Mouse (Mus musculus) forebrain, postnatal 0 days (tissue): Measurements from ENCODE around the gene Stk10. TPM values are rescaled to one million over a fixed set of nuclear protein-coding genes. Genes with fewer than 3 reads are reported as not detected.

ENCODE experiments used
- ATAC-seq: fragments of 200-750 bp; cut with Nextera tagmentation; 2 replicates; pipeline ENCODE4 v1.8.0; 2017; ENCODE audit warnings: mild to moderate bottlenecking, moderate library complexity
- DNase-seq: peaks from one replicate; pipeline ENCODE4 v3.0.0-alpha.2; 2015
- H3K27ac ChIP-seq: fragments of 300-500 bp; sonication (generic); 2 replicates; pipeline ENCODE4 v1.5.1; 2014; ENCODE audit warnings: low read depth, mild to moderate bottlenecking, antibody characterized with exemption, low read length, moderate library complexity, mixed read lengths
- H3K27me3 ChIP-seq: fragments of 300-500 bp; sonication (generic); 2 replicates; pipeline ENCODE4 v1.6.1; 2014; ENCODE audit warnings: mild to moderate bottlenecking, low read length, mixed read lengths; ENCODE audit not compliant: insufficient read depth
- H3K36me3 ChIP-seq: fragments of 300-500 bp; sonication (generic); 2 replicates; pipeline ENCODE4 v1.6.1; 2014; ENCODE audit warnings: mild to moderate bottlenecking, moderate library complexity; ENCODE audit not compliant: insufficient read depth
- H3K4me1 ChIP-seq: fragments of 300-500 bp; sonication (generic); 2 replicates; pipeline ENCODE4 v1.6.1; 2014; ENCODE audit warnings: antibody characterized with exemption; ENCODE audit not compliant: insufficient read depth
- H3K4me2 ChIP-seq: fragments of 300-500 bp; sonication (generic); 2 replicates; pipeline ENCODE4 v1.6.1; 2014; ENCODE audit warnings: low read depth, mild to moderate bottlenecking, moderate library complexity
- H3K4me3 ChIP-seq: fragments of 300-500 bp; sonication (generic); 2 replicates; pipeline ENCODE4 v1.5.1; 2014; ENCODE audit warnings: low read depth, low read length, mixed read lengths
- H3K9ac ChIP-seq: fragments of 300-500 bp; sonication (generic); 2 replicates; pipeline ENCODE4 v1.6.1; 2014; ENCODE audit warnings: mild to moderate bottlenecking
- H3K9me3 ChIP-seq: fragments of 300-500 bp; sonication (generic); 2 replicates; pipeline ENCODE4 v1.6.1; 2016; ENCODE audit warnings: low read length
- CTCF ChIP-seq: sonication (generic); IDR thresholded peaks from 2 replicates; pipeline ENCODE4 v1.5.1; 2016; ENCODE audit warnings: antibody characterized with exemption, control low read depth, low read depth
- WGBS: fragments of 180-500 bp; shearing (Covaris S2); extraction: QIAGEN DNeasy Blood & Tissue Kit; methylation state at CpG from one replicate; pipeline ENCODE4 v1.1.7; 2014; 5-methylcytosine and 5-hydroxymethylcytosine counted together
- polyA plus RNA-seq: library from polyadenylated mRNA; unstranded; fragments of >200 nt; fragmentation: Nextera tagmentation; extraction: Ambion mirVana; gene quantifications from 2 replicates; pipeline ENCODE4 v1.2.1, GENCODE M21; 2015
- total RNA-seq: library from RNA; depleted of rRNA; stranded (reverse); fragments of >200 nt; gene quantifications from 2 replicates; pipeline ENCODE4 v1.2.3, GENCODE M21; 2014; rRNA removed

The Stk10 gene
- total and polyA plus RNA-seq, 2 experiments from 2014 or later, result 0.90 to 2.3 TPM

- ATAC-seq, result no peak
- 88% methylated on average over 1 of the region's 1 CpGs for WGBS
- H3K9ac ChIP-seq, result no peak overlapping the region
- H3K36me3 ChIP-seq, result no peaks in the 10 kb centered on the region
- no peaks in the 10 kb centered on the region for H3K9me3 ChIP-seq
- no peak overlapping the region for H3K4me2 ChIP-seq
- no peaks in the 10 kb centered on the region for H3K4me1 ChIP-seq
- H3K4me3 ChIP-seq, result no peak overlapping the region
- H3K27ac ChIP-seq, result no peak overlapping the region
- no peak for DNase-seq
- no peaks in the 10 kb centered on the region for H3K27me3 ChIP-seq
- TF ChIP-seq CTCF, result no peak
Observed at GRCm38 (mm10) chr11:32651723-32652122, 118.6 kb downstream of the Stk10 start.

- DNase-seq, result no peak
- no peak overlapping the region for H3K4me2 ChIP-seq
- 92% methylated on average over 1 of the region's 1 CpGs for WGBS
- no peaks in the 10 kb centered on the region for H3K27me3 ChIP-seq
- H3K36me3 ChIP-seq, result no peaks in the 10 kb centered on the region
- no peak overlapping the region for H3K4me3 ChIP-seq
- no peaks in the 10 kb centered on the region for H3K4me1 ChIP-seq
- ATAC-seq, result no peak
- no peak overlapping the region for H3K9ac ChIP-seq
- H3K9me3 ChIP-seq, result no peaks in the 10 kb centered on the region
- no peak overlapping the region for H3K27ac ChIP-seq
- no peak for TF ChIP-seq CTCF
Observed at GRCm38 (mm10) chr11:32662082-32662656, 129.1 kb downstream of the Stk10 start.

DNA sequence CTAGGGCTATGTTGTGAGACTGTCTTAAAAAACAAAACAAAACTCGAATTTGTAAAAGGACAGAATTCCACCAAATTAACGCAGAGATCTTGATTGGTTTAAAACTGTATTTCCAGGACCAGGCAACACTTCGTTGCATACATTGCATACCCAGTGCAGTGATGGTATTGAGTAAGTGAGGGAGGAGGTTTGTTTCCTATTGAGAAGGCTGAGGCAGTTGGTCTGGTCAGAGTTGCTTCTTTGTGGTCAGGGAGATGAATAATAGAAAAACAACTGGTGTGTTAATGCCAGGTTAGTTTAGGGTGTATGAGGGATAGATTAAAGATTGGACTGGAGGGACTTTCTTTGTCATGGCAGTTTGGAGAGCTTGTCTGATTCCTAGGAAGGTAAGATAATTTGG is 132.5 kb downstream of the Stk10 start:
- WGBS, result 82% methylated on average over 3 of the region's 3 CpGs
- H3K27me3 ChIP-seq, result no peaks in the 10 kb centered on the region
- no peaks in the 10 kb centered on the region for H3K36me3 ChIP-seq
- DNase-seq (no peak), ATAC-seq (no peak)
- H3K9ac ChIP-seq, result no peak overlapping the region
- H3K9me3 ChIP-seq, result no peaks in the 10 kb centered on the region
- no peak for TF ChIP-seq CTCF
- H3K27ac ChIP-seq, result no peak overlapping the region
- H3K4me3 ChIP-seq, result no peak overlapping the region
- H3K4me1 ChIP-seq, result no peaks in the 10 kb centered on the region
- no peak overlapping the region for H3K4me2 ChIP-seq

DNA sequence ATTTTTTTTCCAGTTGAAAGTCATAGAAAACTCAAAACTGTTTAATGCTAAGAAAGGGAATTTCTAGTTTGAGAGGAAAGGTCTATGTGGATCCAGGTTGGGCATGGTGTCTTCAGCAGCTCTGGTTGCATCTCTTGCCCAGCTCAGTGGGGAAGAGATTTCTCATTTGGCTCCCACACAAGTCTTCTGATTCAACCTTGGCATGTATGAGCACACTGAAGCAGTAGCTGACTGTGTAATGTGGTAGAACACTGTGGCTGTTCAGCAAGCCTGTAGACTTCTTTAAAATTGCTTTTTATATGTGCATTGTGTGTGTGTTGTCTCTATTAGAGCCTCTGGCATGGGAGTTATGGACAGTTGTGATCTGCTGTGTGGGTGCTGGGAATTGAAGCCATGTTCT is 133.9 kb downstream of the Stk10 start:
- Histone ChIP-seq H3K4me1 (no peaks in the 10 kb centered on the region), H3K4me2 (no peak overlapping the region), H3K9me3 (no peaks in the 10 kb centered on the region), H3K9ac (no peak overlapping the region), H3K4me3 (no peak overlapping the region), H3K27me3 (no peaks in the 10 kb centered on the region), H3K27ac (no peak overlapping the region), H3K36me3 (no peaks in the 10 kb centered on the region)
- no peak for TF ChIP-seq CTCF
- no peak for DNase-seq
- no peak for ATAC-seq

- Histone ChIP-seq H3K9me3 (no peaks in the 10 kb centered on the region), H3K4me1 (no peaks in the 10 kb centered on the region), H3K4me2 (no peak overlapping the region), H3K27me3 (no peaks in the 10 kb centered on the region), H3K27ac (no peak overlapping the region), H3K4me3 (no peak overlapping the region), H3K9ac (no peak overlapping the region), H3K36me3 (no peaks in the 10 kb centered on the region)
- ATAC-seq (no peak), DNase-seq (no peak)
- no peak for TF ChIP-seq CTCF
- 93% methylated on average over 4 of the region's 4 CpGs for WGBS
Observed at GRCm38 (mm10) chr11:32671480-32671879, 138.4 kb downstream of the Stk10 start.

Other genes starting within 250 kb of the Stk10 start
- gene Hba-a1, start 249.8 kb upstream of the Stk10 start, total RNA-seq, result 405 and 563 TPM in 2 replicates
- gene Hba-a1, start 249.8 kb upstream of the Stk10 start, polyA plus RNA-seq, result 490 and 723 TPM in 2 replicates
- gene Hbq1b, start 246.3 kb upstream of the Stk10 start, total RNA-seq, result 0.71 and 1.8 TPM in 2 replicates
- 3.5 and 5.5 TPM in 2 replicates for gene Hbq1b, start 246.3 kb upstream of the Stk10 start, polyA plus RNA-seq
- 789 and 953 TPM in 2 replicates for gene Hba-a2, start 236.8 kb upstream of the Stk10 start, total RNA-seq
- 1,191 and 1,686 TPM in 2 replicates for gene Hba-a2, start 236.8 kb upstream of the Stk10 start, polyA plus RNA-seq
- 1.3 and 1.6 TPM in 2 replicates for gene Hbq1a, start 233.2 kb upstream of the Stk10 start, total RNA-seq
- 2.3 and 2.6 TPM in 2 replicates for gene Hbq1a, start 233.2 kb upstream of the Stk10 start, polyA plus RNA-seq
- 26.0 and 35.9 TPM in 2 replicates for gene Sh3pxd2b, start 185.5 kb upstream of the Stk10 start, total RNA-seq
- gene Sh3pxd2b, start 185.5 kb upstream of the Stk10 start, polyA plus RNA-seq, result 5.7 and 7.4 TPM in 2 replicates
- 56.1 and 72.0 TPM in 2 replicates for gene Ubtd2, start 77.9 kb upstream of the Stk10 start, total RNA-seq
- 36.0 and 41.6 TPM in 2 replicates for gene Ubtd2, start 77.9 kb upstream of the Stk10 start, polyA plus RNA-seq
- gene Efcab9, start 1.2 kb upstream of the Stk10 start, total RNA-seq, result not detected in 2 replicates
- gene Efcab9, start 1.2 kb upstream of the Stk10 start, polyA plus RNA-seq, result 0.22 TPM in 1 of 2 replicates, not detected in the other
- 147 and 161 TPM in 2 replicates for gene Fbxw11, start 109.4 kb downstream of the Stk10 start, total RNA-seq
- 85.9 and 110 TPM in 2 replicates for gene Fbxw11, start 109.4 kb downstream of the Stk10 start, polyA plus RNA-seq